Mouse (Mus musculus) intestine, embryonic 14.5 days (tissue): ENCODE measurements around the gene Zfp523. TPM values are rescaled to one million over a fixed set of nuclear protein-coding genes. Genes with fewer than 3 reads are reported as not detected.

Source experiments
- ATAC-seq: fragments of 200-750 bp; cut with Nextera tagmentation; replicated peaks from 2 replicates; pipeline ENCODE4 v1.8.0; 2017; ENCODE audit warnings: low read depth, moderate number of reproducible peaks, moderate TSS enrichment, moderate library complexity; ENCODE audit not compliant: low FRiP score, low TSS enrichment
- DNase-seq: peaks from one replicate; pipeline ENCODE4 v3.0.0-alpha.2; 2018; ENCODE audit warnings: low spot score
- H3K27ac ChIP-seq: fragments of 300-500 bp; sonication (generic); 2 replicates; pipeline ENCODE4 v1.5.1; 2014; ENCODE audit warnings: low read depth, mild to moderate bottlenecking, control low read depth
- H3K27me3 ChIP-seq: fragments of 300-500 bp; sonication (generic); replicated peaks from 2 replicates; pipeline ENCODE4 v1.6.1; 2014; ENCODE audit warnings: low read length, control low read depth; ENCODE audit not compliant: control insufficient read depth, insufficient read depth
- H3K36me3 ChIP-seq: fragments of 300-500 bp; sonication (generic); 2 replicates; pipeline ENCODE4 v1.6.1; 2014; ENCODE audit warnings: low read length, control low read depth; ENCODE audit not compliant: control insufficient read depth, insufficient read depth
- H3K4me1 ChIP-seq: fragments of 300-500 bp; sonication (generic); replicated peaks from 2 replicates; pipeline ENCODE4 v1.6.1; 2014; ENCODE audit warnings: low read length, control low read depth, mixed read lengths; ENCODE audit not compliant: control insufficient read depth, insufficient read depth
- H3K4me2 ChIP-seq: fragments of 300-500 bp; sonication (generic); 2 replicates; pipeline ENCODE4 v1.6.1; 2014; ENCODE audit warnings: low read length
- H3K4me3 ChIP-seq: fragments of 300-500 bp; sonication (generic); 2 replicates; pipeline ENCODE4 v1.5.1; 2014; ENCODE audit warnings: low read depth, low read length, control low read depth, mixed read lengths
- H3K9ac ChIP-seq: fragments of 300-500 bp; sonication (generic); 2 replicates; pipeline ENCODE4 v1.6.1; 2014; ENCODE audit warnings: mild to moderate bottlenecking, low read length
- H3K9me3 ChIP-seq: fragments of 300-500 bp; sonication (generic); 2 replicates; pipeline ENCODE4 v1.6.1; 2016; ENCODE audit warnings: low read length, control low read depth; ENCODE audit not compliant: control insufficient read depth
- WGBS: fragments of 180-500 bp; shearing (Covaris S2); extraction: QIAGEN DNeasy Blood & Tissue Kit; methylation state at CpG from one replicate; pipeline ENCODE4 v1.1.7; 2014; 5-methylcytosine and 5-hydroxymethylcytosine counted together
- polyA plus RNA-seq: library from polyadenylated mRNA; unstranded; fragments of >200 nt; fragmentation: Nextera tagmentation; extraction: Ambion mirVana; gene quantifications from 2 replicates; pipeline ENCODE4 v1.2.1, GENCODE M21; 2014

Gene Zfp523
- polyA plus RNA-seq, 1 experiment from 2014 or later: 32.4 TPM

DNA sequence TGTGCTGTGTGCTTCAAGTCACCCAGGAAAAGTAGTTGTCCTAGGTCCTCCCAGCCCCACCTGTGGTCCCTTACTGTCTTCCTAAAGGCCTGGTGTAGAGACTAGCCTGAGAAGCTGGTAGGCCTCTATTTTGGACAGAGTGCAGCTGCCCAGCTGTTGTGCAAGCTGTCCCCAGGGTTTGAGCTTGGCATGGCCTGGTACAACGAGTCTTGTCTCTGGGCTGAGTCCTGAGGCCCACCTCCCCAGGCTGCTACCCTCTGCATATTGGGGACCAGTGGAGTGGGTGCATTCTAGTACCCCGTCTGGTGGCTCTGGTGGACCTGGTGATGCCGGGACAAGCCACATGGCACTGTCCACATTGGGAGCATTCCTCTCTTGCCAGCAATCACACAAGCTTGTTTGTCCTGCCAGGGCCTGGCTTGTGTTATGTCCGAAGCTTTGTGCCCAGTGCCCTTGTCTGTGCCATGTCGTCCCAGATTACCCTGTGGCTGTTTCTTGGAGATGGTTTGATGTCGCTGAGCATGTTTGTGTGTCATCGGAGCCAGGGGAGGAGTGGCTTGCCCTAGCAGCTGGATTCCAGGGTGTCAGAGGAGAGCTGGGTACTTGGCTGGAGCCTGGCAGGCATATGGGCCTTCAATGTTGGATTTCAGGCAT, 59.2 kb downstream of the Zfp523 start:
- H3K4me2 ChIP-seq: no peak overlapping the region
- no peak overlapping the region for H3K4me3 ChIP-seq
- DNase-seq (no peak), ATAC-seq (no peak)
- H3K27ac ChIP-seq: no peak overlapping the region
- H3K9me3 ChIP-seq: no peaks in the 10 kb centered on the region
- no peak overlapping the region for H3K9ac ChIP-seq
- 80% methylated on average over 7 of the region's 7 CpGs for WGBS
- H3K36me3 ChIP-seq: peaks cover 13% of the 10 kb centered on the region; the same call in 1 of the 2 replicates
- H3K4me1 ChIP-seq: peaks cover 14% of the 10 kb centered on the region; the same call in 1 of the 2 replicates
- H3K27me3 ChIP-seq: no peaks in the 10 kb centered on the region

DNA sequence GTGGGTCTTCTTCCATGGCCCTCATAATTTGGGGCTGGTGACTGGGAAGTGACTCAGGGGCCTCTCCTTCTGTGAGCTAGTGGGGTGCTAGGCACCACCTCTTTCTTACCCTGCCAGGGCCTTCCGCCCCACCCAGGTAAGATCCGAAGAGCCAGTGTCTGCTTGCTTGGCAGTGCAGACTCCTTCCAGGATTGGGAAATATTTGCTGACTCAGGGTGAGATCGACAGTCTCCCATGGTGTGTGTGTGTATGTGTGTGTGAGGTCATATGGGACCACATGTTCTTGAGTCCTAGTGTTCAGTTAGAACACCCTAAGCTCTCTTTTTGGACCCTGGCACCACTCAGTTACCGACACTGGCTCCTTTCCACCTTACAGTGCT, 59.7 kb downstream of the Zfp523 start:
- H3K27ac ChIP-seq: no peak overlapping the region
- H3K27me3 ChIP-seq: no peaks in the 10 kb centered on the region
- no peak overlapping the region for H3K9ac ChIP-seq
- no peaks in the 10 kb centered on the region for H3K9me3 ChIP-seq
- DNase-seq: no peak
- no peak overlapping the region for H3K4me2 ChIP-seq
- 86% methylated on average over 4 of the region's 4 CpGs for WGBS
- peaks cover 18% of the 10 kb centered on the region; the same call in 1 of the 2 replicates for H3K36me3 ChIP-seq
- ATAC-seq: no peak
- no peak overlapping the region for H3K4me3 ChIP-seq
- peaks cover 14% of the 10 kb centered on the region; the same call in 1 of the 2 replicates for H3K4me1 ChIP-seq

DNA sequence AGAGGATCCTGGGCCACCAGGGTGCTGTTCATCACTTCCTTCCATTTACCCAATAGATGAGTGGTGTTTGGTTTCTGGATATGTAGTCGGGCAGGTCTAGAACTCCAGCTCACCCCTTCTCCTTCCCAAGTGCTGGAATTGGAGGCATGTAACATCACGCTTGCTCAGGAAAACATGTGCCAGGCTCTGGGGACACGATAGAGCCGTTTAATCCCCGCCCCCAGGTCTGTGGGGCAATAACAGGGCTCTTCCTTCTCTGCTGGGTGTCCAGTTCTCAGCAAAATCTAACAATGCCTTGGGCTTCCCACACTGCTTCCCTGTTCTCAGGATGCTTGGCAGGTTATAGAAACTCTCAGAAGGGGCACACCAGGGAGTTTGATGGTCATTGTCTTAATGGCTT, 60.4 kb downstream of the Zfp523 start:
- DNase-seq (no peak), ATAC-seq (no peak)
- no peaks in the 10 kb centered on the region for H3K27me3 ChIP-seq
- no peaks in the 10 kb centered on the region for H3K9me3 ChIP-seq
- WGBS: 83% methylated on average over 5 of the region's 5 CpGs
- H3K36me3 ChIP-seq: peaks cover 18% of the 10 kb centered on the region; the same call in 1 of the 2 replicates
- H3K4me3 ChIP-seq: no peak overlapping the region
- H3K4me2 ChIP-seq: no peak overlapping the region
- H3K9ac ChIP-seq: no peak overlapping the region
- H3K4me1 ChIP-seq: peaks cover 14% of the 10 kb centered on the region; the same call in 1 of the 2 replicates
- H3K27ac ChIP-seq: no peak overlapping the region

DNA sequence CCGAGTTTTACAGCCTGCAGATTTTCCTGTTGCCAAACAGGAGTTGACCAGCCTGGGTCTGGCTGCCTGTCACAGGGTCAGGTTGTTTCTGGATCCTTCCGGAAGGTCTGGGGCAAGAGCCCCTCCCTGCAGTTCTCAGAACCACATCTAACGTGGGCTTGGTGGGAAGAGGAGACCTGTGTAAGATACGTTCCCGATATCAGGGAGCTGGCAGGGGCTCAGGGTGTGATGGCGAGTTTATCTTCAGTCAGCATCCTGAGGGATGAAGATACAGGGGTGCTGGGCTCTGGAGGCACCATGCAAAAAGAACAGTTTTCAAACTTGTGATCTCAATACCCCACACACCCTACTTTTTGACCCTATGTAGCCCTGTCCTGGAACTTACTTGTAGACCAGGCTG, 60.9 kb downstream of the Zfp523 start:
- no peak for DNase-seq
- no peak overlapping the region for H3K27ac ChIP-seq
- ATAC-seq: no peak
- no peak overlapping the region for H3K4me3 ChIP-seq
- no peak overlapping the region for H3K4me2 ChIP-seq
- H3K36me3 ChIP-seq: peaks cover 20% of the 10 kb centered on the region; the same call in 1 of the 2 replicates
- H3K4me1 ChIP-seq: peaks cover 14% of the 10 kb centered on the region; the same call in 1 of the 2 replicates
- no peaks in the 10 kb centered on the region for H3K27me3 ChIP-seq
- no peak overlapping the region for H3K9ac ChIP-seq
- no peaks in the 10 kb centered on the region for H3K9me3 ChIP-seq
- 80% methylated on average over 6 of the region's 6 CpGs for WGBS

DNA sequence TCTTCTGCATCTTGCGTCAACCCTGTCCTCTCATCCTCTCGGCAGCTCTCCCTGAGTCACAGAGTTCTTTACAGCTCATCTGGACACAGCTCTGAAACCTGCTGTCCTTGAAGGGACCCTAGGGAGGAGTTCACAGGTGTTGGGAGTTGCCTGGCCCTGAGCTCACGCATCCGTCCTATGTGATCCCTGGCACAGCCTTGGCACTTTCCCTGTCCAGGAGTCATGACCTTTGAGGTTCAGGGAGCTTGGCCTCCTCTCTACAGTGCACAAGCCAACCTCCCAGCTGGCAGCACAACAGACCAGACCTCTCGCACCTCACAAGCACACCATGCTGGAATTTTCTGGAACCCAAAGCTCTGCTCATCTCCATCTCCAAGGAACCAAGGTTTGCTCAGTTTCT, 63.9 kb downstream of the Zfp523 start:
- H3K9ac ChIP-seq: no peak overlapping the region
- no peak overlapping the region for H3K4me2 ChIP-seq
- DNase-seq (no peak), ATAC-seq (no peak)
- H3K27ac ChIP-seq: no peak overlapping the region
- no peaks in the 10 kb centered on the region for H3K9me3 ChIP-seq
- H3K4me1 ChIP-seq: peaks cover 12% of the 10 kb centered on the region
- H3K27me3 ChIP-seq: no peaks in the 10 kb centered on the region
- 94% methylated on average over 5 of the region's 5 CpGs for WGBS
- H3K4me3 ChIP-seq: no peak overlapping the region
- H3K36me3 ChIP-seq: peaks cover 28% of the 10 kb centered on the region; the same call in 1 of the 2 replicates

DNA sequence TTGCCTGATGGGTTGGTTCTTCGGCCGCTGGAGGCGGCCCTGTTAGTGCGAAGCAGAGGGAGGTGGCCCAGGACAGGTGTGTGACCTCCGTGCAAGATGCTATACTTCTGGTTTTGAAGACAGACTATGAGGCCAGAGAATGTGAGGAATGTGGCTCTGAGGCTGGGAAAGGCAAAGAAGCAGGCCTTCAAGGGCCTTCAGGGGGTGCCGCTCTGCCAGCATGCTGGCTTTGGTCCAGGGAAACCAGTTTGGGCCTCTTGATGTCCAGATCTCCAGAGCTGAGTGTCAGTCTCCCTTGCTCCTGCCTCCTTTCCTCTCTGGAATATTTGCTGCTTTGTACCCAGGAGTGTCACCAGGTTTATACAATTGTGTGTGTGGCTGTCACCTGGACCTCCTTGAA, 65.4 kb downstream of the Zfp523 start:
- H3K4me1 ChIP-seq: peaks cover 14% of the 10 kb centered on the region
- ATAC-seq (no peak), DNase-seq (no peak)
- H3K9me3 ChIP-seq: no peaks in the 10 kb centered on the region
- H3K4me2 ChIP-seq: no peak overlapping the region
- no peak overlapping the region for H3K4me3 ChIP-seq
- H3K27ac ChIP-seq: no peak overlapping the region
- H3K36me3 ChIP-seq: peaks cover 28% of the 10 kb centered on the region; the same call in 1 of the 2 replicates
- WGBS: 82% methylated on average over 6 of the region's 6 CpGs
- H3K9ac ChIP-seq: no peak overlapping the region
- H3K27me3 ChIP-seq: no peaks in the 10 kb centered on the region

DNA sequence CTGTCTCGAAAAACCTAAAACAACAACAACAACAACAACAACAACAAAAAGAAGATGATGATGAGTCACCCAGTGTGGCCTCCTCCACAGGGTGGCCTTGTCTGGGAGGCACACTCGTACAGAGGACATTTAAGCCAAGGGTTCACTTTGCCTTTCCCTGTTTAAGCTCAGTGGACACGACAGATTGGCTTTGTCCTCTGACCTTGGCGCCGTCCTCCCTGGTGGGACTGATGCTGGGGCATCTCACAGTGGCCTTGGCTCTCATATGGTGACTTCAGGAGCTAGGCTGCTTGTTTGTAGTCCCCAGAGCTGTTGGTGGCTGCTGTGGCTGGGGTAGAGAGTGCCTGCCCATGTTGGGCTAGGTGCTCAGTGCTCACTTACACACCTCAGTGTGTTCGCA, 67.3 kb downstream of the Zfp523 start:
- Histone ChIP-seq H3K36me3 (peaks cover 23% of the 10 kb centered on the region; the same call in 1 of the 2 replicates), H3K4me1 (peaks cover 18% of the 10 kb centered on the region), H3K4me3 (no peak overlapping the region), H3K27me3 (no peaks in the 10 kb centered on the region), H3K9ac (no peak overlapping the region), H3K9me3 (no peaks in the 10 kb centered on the region), H3K4me2 (no peak overlapping the region), H3K27ac (0 out of 2 replicates have a peak overlapping the region, but pooled peaks have one; percentile 36)
- DNase-seq (no peak), ATAC-seq (no peak; the same call in 1 of the 2 replicates)
- 79% methylated on average over 6 of the region's 6 CpGs for WGBS

DNA sequence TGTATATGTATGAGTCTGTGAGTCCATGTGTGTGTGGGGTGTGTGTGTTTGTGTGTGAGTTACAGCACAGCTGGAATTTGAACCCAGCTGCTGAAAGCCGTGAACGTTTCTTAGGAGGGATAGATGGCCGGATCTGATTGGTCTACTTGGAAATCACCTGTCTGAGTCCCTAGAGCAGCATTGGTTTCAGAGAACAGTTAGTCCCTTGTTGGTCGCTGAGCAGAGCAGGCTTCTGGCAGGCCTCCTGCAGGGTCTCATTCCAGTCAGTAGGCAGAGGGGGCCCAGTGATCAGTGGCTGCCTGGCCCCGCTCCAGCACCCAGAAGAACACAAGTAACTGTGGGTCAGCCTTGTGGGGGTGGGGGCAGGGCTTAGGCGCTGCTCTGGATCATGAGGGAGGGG, 67.8 kb downstream of the Zfp523 start:
- no peak for DNase-seq
- Histone ChIP-seq H3K9me3 (no peaks in the 10 kb centered on the region), H3K9ac (no peak overlapping the region), H3K27me3 (no peaks in the 10 kb centered on the region), H3K36me3 (peaks cover 23% of the 10 kb centered on the region; the same call in 1 of the 2 replicates), H3K27ac (peak overlapping the region; percentile 36; the same call in 1 of the 2 replicates), H3K4me1 (peaks cover 20% of the 10 kb centered on the region), H3K4me3 (no peak overlapping the region), H3K4me2 (no peak overlapping the region)
- ATAC-seq: peak; percentile 59; the same call in 1 of the 2 replicates
- 42% methylated on average over 6 of the region's 6 CpGs for WGBS

DNA sequence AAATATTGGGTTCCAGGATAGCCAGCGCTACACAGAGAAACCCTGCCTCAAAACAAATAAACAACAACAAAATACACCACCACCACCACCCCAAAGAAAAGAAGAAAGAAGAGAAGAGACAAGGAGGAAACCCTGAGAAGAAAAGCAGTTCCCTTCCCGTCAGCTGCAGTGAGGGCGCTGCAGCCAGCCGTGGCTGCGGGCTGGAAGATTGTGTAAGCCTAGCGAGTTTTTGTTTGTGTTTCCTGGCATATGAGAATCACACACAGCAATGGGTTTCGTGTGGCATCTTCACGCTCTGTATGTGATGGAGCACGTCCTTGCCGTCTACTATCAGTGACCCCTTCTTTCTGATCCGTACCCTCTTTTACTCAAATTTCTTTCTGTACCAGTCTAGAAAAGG, 69.7 kb downstream of the Zfp523 start:
- no peaks in the 10 kb centered on the region for H3K27me3 ChIP-seq
- H3K9me3 ChIP-seq: no peaks in the 10 kb centered on the region
- H3K9ac ChIP-seq: no peak overlapping the region
- DNase-seq (no peak), ATAC-seq (no peak)
- H3K4me2 ChIP-seq: no peak overlapping the region
- H3K36me3 ChIP-seq: peaks cover 10% of the 10 kb centered on the region; the same call in 1 of the 2 replicates
- H3K4me3 ChIP-seq: no peak overlapping the region
- no peak overlapping the region for H3K27ac ChIP-seq
- 69% methylated on average over 11 of the region's 11 CpGs for WGBS
- H3K4me1 ChIP-seq: peaks cover 20% of the 10 kb centered on the region
